Mouse (Mus musculus): Measurements from ENCODE around the gene Tinag.
"Not testable (repeated sequence)": the region's sequence is repeated elsewhere in the genome, so short reads cannot be mapped to it uniquely, and the experiment has no call there.

Gene Tinag

DNA sequence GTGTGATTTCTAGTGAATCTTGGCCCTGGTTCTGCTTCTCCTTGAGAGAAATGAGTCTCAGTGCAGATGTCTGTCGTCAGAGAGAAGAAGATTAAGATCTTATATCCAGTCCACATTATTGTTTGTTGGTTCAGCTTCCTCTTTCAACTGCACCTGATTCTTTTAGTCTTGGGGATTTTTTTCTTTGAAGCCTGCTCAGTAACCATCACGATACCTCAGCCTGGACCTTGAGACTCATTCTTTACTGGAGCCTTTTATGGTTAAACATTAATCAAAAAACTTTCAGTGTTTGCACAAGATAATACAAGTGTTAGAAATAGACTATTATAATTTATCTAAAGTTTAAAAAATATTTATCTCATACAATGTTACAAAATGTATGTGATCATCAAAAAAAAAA, at the start of gene Tinag:
Tinag (minus strand) TSS at position 210 of the 400 bp plus-strand sequence.
- DNase-seq = no peak

DNA sequence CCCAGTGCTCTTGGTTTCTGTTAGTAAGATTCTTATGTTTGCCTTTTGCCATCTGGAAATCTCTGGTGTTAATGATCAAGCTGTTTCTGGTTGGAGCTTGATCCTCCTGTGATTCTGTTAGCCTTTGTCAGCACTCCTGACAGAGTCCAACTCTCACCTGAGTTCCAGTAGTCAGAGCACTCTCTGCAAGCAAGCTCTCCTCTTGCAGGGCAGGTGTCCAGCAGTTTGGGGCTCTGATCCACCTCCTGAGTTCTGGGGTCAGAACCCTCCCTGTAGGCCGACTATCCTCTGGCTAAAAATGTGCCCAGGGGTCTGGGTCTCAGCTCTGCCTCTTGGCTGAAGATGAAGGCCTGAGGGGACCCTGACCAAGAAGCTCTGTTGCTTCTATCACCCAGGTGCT, 37.6 kb upstream of the Tinag start:
- not testable (repeated sequence) for DNase-seq

DNA sequence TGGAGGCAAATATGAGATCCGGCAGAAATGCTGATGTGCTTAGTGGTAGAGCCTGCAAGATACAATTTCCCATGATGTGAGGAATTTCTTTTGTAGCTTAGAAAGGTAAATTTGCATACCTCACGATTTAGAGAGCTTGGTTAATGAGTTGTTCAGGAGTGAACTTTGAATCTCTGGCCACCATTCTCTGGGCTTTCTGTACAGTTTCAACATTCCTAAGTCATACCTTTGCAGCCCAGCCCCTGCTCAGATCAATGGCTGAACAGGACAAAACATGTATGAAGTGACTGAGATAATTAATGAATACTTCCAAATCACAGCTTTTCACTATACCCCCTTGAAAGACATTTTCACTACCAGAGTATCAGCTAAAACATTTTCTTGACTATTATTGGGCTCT, 26.1 kb upstream of the Tinag start:
- DNase-seq = no peak

GRCm38 (mm10) chr9:77056611-77057010, 11.0 kb upstream of the Tinag start:
- no peak for DNase-seq

DNA sequence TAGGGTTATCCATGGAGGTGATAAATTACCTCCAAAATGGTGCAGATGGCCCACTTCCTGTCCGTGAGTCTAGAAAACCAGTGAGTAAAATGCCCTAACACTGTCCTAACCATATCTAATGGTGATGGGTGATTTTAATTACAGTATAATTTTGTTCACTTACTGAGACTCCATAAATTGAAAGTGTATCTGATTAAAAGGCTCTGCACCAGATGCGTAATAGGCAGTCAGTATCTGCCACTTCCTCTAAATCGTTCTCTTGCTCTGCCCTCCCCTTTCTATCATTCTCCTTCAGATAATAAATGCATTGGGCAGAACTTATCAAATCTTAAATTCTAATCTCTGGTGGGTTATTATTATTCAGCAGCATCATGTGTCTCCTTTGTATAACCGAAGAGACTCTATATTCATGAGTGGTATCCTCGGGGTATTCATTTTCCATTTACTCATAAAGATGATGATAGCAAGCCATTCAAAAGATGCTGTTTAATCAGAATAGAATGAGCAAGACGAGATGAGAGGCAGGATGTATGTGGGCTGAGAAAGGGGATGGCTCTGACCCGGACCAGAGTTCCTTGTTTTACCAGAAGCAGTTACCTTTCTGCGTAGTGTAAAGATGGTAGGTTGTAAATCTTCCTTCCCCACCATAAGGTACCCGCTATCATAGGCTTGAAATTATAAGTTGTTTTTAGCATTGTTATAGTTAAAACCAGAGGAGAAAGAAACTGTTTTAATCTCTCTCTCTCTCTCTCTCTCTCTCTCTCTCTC, 9.0 kb upstream of the Tinag start:
- no peak for DNase-seq

DNA sequence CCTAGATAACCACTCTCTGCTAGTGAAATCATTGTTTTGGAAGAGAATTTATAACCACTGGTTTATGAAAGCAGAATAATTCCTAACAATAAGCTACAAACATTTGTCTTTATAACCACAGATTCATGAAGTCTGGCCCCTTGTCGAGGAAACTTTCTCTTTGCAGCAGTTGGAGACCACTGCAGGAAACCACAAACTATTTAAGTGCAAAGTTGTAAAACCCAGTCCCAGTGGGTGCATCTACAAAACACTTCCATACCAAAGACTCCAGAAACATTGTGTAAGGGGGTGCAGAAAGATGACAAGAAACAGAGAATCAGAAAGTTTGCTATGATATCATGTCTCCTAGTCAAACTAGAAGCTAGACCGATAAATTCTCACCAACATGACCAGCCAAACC, 5.8 kb upstream of the Tinag start:
- no peak for DNase-seq

- no peak for DNase-seq
These were observed 4.1 kb upstream of the Tinag start for GRCm38 (mm10) chr9:77049669-77050068.

DNA sequence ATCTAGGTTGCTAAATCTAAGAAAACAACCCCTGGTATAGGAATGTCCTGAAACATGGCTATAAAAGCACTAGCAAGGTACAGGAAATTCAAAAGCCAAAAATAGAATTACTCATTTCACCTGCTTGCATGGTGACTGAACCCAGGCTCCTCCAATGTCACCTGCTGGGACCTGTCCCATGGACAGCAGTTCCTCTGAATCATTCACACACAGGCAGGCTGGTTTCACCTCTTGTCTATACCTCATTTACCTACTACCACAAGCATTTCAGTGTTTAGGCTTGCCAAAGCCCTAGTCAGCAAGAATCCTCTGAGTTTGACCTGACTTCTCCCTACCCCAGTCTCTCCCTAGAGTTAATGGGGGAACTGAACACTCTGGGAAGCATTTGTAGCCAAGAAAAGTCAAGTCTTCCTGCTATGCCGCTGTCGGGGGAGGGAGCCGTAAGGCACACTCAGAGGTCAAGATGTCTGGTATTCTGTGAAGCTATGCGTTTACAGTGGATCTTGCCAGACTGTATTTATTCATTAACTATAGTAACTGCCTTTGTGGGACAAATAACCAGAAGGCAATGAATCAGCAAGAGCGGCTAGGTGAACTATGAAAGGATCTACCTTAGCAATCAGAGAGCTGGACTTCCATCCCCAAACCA, 597 bp upstream of the Tinag start:
- no peak for DNase-seq

GRCm38 (mm10) chr9:77035361-77035760, 10.2 kb downstream of the Tinag start:
- no peak for DNase-seq

DNA sequence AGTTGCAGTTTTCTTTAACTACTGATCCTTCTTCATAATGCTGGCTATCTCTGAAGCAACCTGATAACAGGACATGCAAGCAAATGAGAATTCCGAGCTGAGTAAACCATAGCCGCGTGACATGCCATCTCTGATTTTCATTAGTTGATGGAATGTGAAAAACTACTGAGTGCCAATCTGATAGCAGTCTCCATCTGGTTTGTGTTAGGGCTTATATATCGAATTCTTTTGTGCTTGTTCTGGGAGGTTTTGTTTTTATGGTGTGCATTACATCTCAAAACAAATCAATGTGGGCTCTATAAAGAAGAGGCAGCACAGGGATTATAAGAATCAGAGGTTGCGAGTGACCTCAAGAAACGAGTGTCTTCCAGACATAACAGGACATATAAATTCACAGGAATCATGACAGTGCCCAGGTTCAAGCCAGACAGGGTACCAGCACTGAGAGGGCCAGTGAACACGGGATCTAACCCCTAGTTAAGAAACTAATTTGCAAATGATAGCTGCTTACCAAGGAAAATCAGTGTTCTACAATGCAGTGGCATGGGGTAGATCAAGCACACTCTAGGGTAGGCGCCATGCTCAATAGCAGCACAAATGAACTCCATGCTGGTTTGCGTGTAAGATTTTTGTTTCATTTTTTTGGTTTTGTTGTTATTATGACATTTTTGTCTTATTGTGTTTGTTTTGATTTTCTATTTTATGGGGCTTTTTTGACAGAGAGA, 13.0 kb downstream of the Tinag start:
- DNase-seq = no peak

DNA sequence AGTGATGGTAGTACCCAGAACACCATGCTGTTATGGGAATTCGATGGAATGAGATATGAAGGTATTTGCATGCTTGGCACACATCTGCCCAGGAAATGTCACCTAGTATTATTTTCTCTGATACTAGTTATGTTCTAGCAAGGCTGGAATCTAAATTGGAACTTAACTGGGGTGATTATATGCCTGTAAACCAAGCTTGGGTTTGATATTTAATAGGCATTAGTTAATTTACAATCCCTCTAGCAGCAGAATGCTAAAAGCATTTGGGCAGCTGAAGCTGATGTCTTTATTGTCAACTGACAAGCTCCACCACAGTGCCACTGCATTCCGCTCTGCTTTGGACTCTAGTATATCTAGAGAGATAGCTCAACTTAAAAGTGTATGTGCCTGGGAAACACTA, 20.3 kb downstream of the Tinag start:
- DNase-seq = no peak

DNA sequence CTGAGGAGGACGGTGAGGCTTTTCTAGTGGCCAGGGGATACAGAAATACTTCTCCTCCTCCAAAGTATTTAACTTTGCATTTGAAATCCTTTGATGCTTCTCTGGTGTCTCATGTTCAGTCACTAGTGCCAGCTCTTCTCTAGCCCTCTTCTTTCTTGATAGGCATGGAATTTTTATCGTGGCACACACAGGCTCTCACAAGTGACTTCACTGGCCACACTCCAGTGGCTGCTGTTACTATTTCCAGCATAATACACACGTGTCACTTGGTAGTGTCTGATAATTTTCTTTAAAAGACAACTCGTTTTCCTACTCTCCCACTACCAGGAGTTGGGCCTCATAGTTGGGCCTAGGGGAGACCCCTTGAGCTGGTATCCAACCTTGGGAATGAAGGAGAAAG, 26.7 kb downstream of the Tinag start:
- no peak for DNase-seq

DNA sequence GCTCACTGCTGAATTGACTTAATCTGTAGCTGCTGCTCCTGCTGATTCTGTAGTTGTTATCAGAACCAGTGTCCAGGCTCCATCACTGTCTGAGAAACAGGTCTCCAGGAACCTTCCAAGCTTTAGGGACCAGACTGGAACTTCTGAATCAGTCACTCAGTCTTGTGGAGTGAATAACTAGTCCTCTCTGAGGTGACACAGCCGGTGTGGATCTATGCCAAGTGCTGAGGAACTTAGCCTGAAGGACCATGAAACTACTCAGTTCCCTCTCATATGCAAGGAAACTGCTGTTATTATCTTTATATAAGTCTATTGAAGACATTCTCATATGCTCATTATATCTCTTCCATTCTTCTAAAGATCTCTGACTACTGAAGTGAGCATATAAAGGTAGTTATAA, 49.6 kb downstream of the Tinag start:
- DNase-seq = no peak

GRCm38 (mm10) chr9:76989946-76990345, 55.6 kb downstream of the Tinag start:
- no peak for DNase-seq

DNA sequence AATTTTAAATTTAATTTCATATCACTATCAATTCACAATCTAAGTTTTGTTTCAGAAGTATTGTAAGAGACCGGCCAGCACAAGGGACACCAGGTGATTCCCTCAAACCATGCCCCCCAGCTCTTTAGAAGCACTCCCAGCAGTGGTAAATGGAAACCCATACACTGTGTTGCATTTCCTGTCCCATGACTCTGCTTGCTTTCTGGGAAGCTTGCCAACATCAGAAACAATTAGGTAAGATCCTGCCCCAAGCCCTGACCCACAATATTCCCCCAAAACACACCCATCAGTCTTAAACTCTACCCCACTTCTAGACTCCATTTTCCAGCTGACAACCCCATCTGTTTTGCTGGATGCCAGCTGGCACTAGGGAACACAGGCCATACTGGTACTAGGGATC, 110.8 kb downstream of the Tinag start:
- no peak for DNase-seq

- DNase-seq = no peak
These were observed 130.4 kb downstream of the Tinag start for GRCm38 (mm10) chr9:76915093-76915661.
